Comparison of ENCODE assay signal across 8 mouse cellular contexts in genomic region chr17:34911945-34912351, GRCm38 (mm10). TPM values are rescaled to one million over a fixed set of nuclear protein-coding genes. Genes with fewer than 3 reads are reported as not detected.
DNase-seq lines count a peak whose midpoint lies in the region; ATAC-seq and TF ChIP-seq lines count a peak whose summit lies in the region.

No protein-coding gene starts in this region.

- peak; percentile 68 for ATAC-seq in common myeloid progenitor, adult 5-6 weeks (replicated peaks; ENCODE audit: low read depth, poor library complexity, severe bottlenecking)
- ATAC-seq in kidney, embryonic 14.5 days (ENCODE audit: low FRiP score, low TSS enrichment) = peak; percentile 43; the same call in 1 of the 2 replicates
- ATAC-seq in liver, embryonic 15.5 days (ENCODE audit: insufficient read depth) = peak; percentile 38; the same call in 1 of the 2 replicates
- peak; percentile 39; the same call in 1 of the 2 replicates for ATAC-seq in neural tube, embryonic 11.5 days (ENCODE audit: insufficient read depth, low FRiP score, low TSS enrichment)
- ATAC-seq in stomach, postnatal 0 days (ENCODE audit: low FRiP score, low TSS enrichment) = peak; percentile 73

- H3K9me3 ChIP-seq in kidney, embryonic 14.5 days (ENCODE audit: control insufficient read depth, low read length) = no peaks in the 10 kb centered on the region
- H3K9me3 ChIP-seq in liver, embryonic 15.5 days (replicated peaks) = no peaks in the 10 kb centered on the region
- H3K9me3 ChIP-seq in neural tube, embryonic 11.5 days (ENCODE audit: control insufficient read depth, low read length) = no peaks in the 10 kb centered on the region
- no peaks in the 10 kb centered on the region for H3K9me3 ChIP-seq in stomach, postnatal 0 days (ENCODE audit: control insufficient read depth, low read length)

- H3K36me3 ChIP-seq in kidney, embryonic 14.5 days (ENCODE audit: control insufficient read depth, insufficient read depth, low read length) = peaks cover 72% of the 10 kb centered on the region
- peaks cover 67% of the 10 kb centered on the region for H3K36me3 ChIP-seq in liver, embryonic 15.5 days (replicated peaks)
- H3K36me3 ChIP-seq in neural tube, embryonic 11.5 days (ENCODE audit: control insufficient read depth, insufficient read depth, low read length) = peaks cover 49% of the 10 kb centered on the region
- H3K36me3 ChIP-seq in stomach, postnatal 0 days (ENCODE audit: control insufficient read depth, insufficient read depth, low read length) = peaks cover 44% of the 10 kb centered on the region

- H3K27me3 ChIP-seq in kidney, embryonic 14.5 days (ENCODE audit: control insufficient read depth, insufficient read depth, low read length) = no peaks in the 10 kb centered on the region
- no peaks in the 10 kb centered on the region for H3K27me3 ChIP-seq in liver, embryonic 15.5 days
- H3K27me3 ChIP-seq in neural tube, embryonic 11.5 days (ENCODE audit: control insufficient read depth, insufficient read depth, low read length) = no peaks in the 10 kb centered on the region
- H3K27me3 ChIP-seq in stomach, postnatal 0 days (ENCODE audit: control insufficient read depth, insufficient read depth, low read length) = no peaks in the 10 kb centered on the region

- H3K4me2 ChIP-seq in kidney, embryonic 14.5 days (replicated peaks; ENCODE audit: low read depth, low read length) = no peak overlapping the region
- H3K4me2 ChIP-seq in liver, embryonic 15.5 days = no peak overlapping the region
- H3K4me2 ChIP-seq in neural tube, embryonic 11.5 days (ENCODE audit: low read depth) = no peak overlapping the region
- H3K4me2 ChIP-seq in stomach, postnatal 0 days (replicated peaks; ENCODE audit: low read depth) = no peak overlapping the region

- DNase-seq in 3134 (ENCODE audit: extremely low read depth, insufficient read length, low spot score) = peak; percentile 58
- peak; percentile 88 for DNase-seq in T-cell, adult 2 months (ENCODE audit: low spot score)
- peak; percentile 70 for DNase-seq in gastrocnemius, postnatal 4 days (ENCODE audit: low spot score in 2 of 2)
- DNase-seq in neural tube, embryonic 11.5 days (ENCODE audit: low spot score) = peak; percentile 76
- peak; percentile 94 for DNase-seq in stomach, postnatal 0 days (ENCODE audit: low spot score)

- WGBS in kidney, embryonic 14.5 days = 51% methylated on average over 5 of the region's 5 CpGs
- WGBS in liver, embryonic 15.5 days (ENCODE audit: insufficient replicate concordance) = 34% methylated on average over 5 of the region's 5 CpGs
- WGBS in neural tube, embryonic 11.5 days = 50% methylated on average over 5 of the region's 5 CpGs
- WGBS in stomach, postnatal 0 days = 31% methylated on average over 5 of the region's 5 CpGs

- peak; percentile 97 for TF ChIP-seq CTCF in stomach, postnatal 0 days (IDR thresholded peaks at IDR 0.05; ENCODE audit: low read depth)

- H3K4me1 ChIP-seq in kidney, embryonic 14.5 days (ENCODE audit: control insufficient read depth, insufficient read depth, low read length) = 0 out of 2 replicates have a peak, but pooled peaks cover 9% of the 10 kb centered on the region
- peaks cover 31% of the 10 kb centered on the region for H3K4me1 ChIP-seq in liver, embryonic 15.5 days (replicated peaks)
- H3K4me1 ChIP-seq in neural tube, embryonic 11.5 days (ENCODE audit: control insufficient read depth, insufficient read depth, low read length) = no peaks in the 10 kb centered on the region
- H3K4me1 ChIP-seq in stomach, postnatal 0 days (replicated peaks; ENCODE audit: control insufficient read depth, insufficient read depth) = no peaks in the 10 kb centered on the region

- H3K27ac ChIP-seq in kidney, embryonic 14.5 days (ENCODE audit: low read depth, low read length) = no peak overlapping the region
- no peak overlapping the region for H3K27ac ChIP-seq in liver, embryonic 15.5 days (replicated peaks)
- H3K27ac ChIP-seq in neural tube, embryonic 11.5 days (ENCODE audit: low read depth, low read length) = no peak overlapping the region
- H3K27ac ChIP-seq in stomach, postnatal 0 days (replicated peaks) = no peak overlapping the region

- no peak for TF ChIP-seq EP300 in stomach, postnatal 0 days (optimal IDR thresholded peaks at IDR 0.05)

- H3K9ac ChIP-seq in kidney, embryonic 14.5 days (ENCODE audit: low read depth, low read length) = no peak overlapping the region
- no peak overlapping the region for H3K9ac ChIP-seq in liver, embryonic 15.5 days
- no peak overlapping the region for H3K9ac ChIP-seq in neural tube, embryonic 11.5 days (ENCODE audit: low read length)
- H3K9ac ChIP-seq in stomach, postnatal 0 days (ENCODE audit: low read length) = no peak overlapping the region

- H3K4me3 ChIP-seq in kidney, embryonic 14.5 days (ENCODE audit: low read length) = no peak overlapping the region
- no peak overlapping the region for H3K4me3 ChIP-seq in liver, embryonic 15.5 days (replicated peaks)
- no peak overlapping the region for H3K4me3 ChIP-seq in neural tube, embryonic 11.5 days (ENCODE audit: low read depth, low read length)
- H3K4me3 ChIP-seq in stomach, postnatal 0 days (ENCODE audit: low read depth, low read length) = no peak overlapping the region

RNA-seq across cellular contexts. Expression of gene Slc44a4, which starts 2.3 kb away (rescaled TPM):
- not detected in 2 replicates for total RNA-seq in common myeloid progenitor, adult 5-6 weeks (2017)
- not detected for total RNA-seq in gastrocnemius, postnatal 4 days (2021)
- polyA plus RNA-seq in kidney, embryonic 14.5 days (2014; fragmentation: Nextera tagmentation; extraction: Ambion mirVana) = 5.4 and 7.7 TPM in 2 replicates
- 3.0 and 3.1 TPM in 2 replicates for polyA plus RNA-seq in liver, embryonic 15.5 days (2015; fragmentation: Nextera tagmentation; extraction: Ambion mirVana)
- polyA plus RNA-seq in neural tube, embryonic 11.5 days (2014; fragmentation: Nextera tagmentation; extraction: Ambion mirVana) = not detected in 2 replicates
- 31.2 and 33.1 TPM in 2 replicates for polyA plus RNA-seq in stomach, postnatal 0 days (2015; fragmentation: Nextera tagmentation; extraction: Ambion mirVana)

RNA-seq across cellular contexts. Expression of gene Ehmt2, which starts 13.7 kb away (rescaled TPM):
- 96.6 and 107 TPM in 2 replicates for total RNA-seq in common myeloid progenitor, adult 5-6 weeks (2017)
- total RNA-seq in gastrocnemius, postnatal 4 days (2021) = 10 to 100 TPM; 80.0 to 84.2 TPM
- 70.5 and 76.9 TPM in 2 replicates for polyA plus RNA-seq in kidney, embryonic 14.5 days (2014; fragmentation: Nextera tagmentation; extraction: Ambion mirVana)
- 14.6 and 15.1 TPM in 2 replicates for polyA plus RNA-seq in liver, embryonic 15.5 days (2015; fragmentation: Nextera tagmentation; extraction: Ambion mirVana)
- 62.7 and 70.3 TPM in 2 replicates for polyA plus RNA-seq in neural tube, embryonic 11.5 days (2014; fragmentation: Nextera tagmentation; extraction: Ambion mirVana)
- polyA plus RNA-seq in stomach, postnatal 0 days (2015; fragmentation: Nextera tagmentation; extraction: Ambion mirVana) = 23.8 and 26.2 TPM in 2 replicates

RNA-seq across cellular contexts. Expression of gene C2, which starts 13.9 kb away (rescaled TPM):
- 2.8 and 10.0 TPM in 2 replicates for total RNA-seq in common myeloid progenitor, adult 5-6 weeks (2017)
- 1 to 10 TPM; 5.3 to 8.7 TPM for total RNA-seq in gastrocnemius, postnatal 4 days (2021)
- 1.7 and 1.9 TPM in 2 replicates for polyA plus RNA-seq in kidney, embryonic 14.5 days (2014; fragmentation: Nextera tagmentation; extraction: Ambion mirVana)
- 25.2 and 26.5 TPM in 2 replicates for polyA plus RNA-seq in liver, embryonic 15.5 days (2015; fragmentation: Nextera tagmentation; extraction: Ambion mirVana)
- polyA plus RNA-seq in neural tube, embryonic 11.5 days (2014; fragmentation: Nextera tagmentation; extraction: Ambion mirVana) = 0.57 and 0.86 TPM in 2 replicates
- polyA plus RNA-seq in stomach, postnatal 0 days (2015; fragmentation: Nextera tagmentation; extraction: Ambion mirVana) = 4.8 and 5.5 TPM in 2 replicates

RNA-seq across cellular contexts. Expression of gene Neu1, which starts 19.1 kb away (rescaled TPM):
- total RNA-seq in common myeloid progenitor, adult 5-6 weeks (2017) = 3.4 and 5.0 TPM in 2 replicates
- 10 to 100 TPM; 10.8 to 10.9 TPM for total RNA-seq in gastrocnemius, postnatal 4 days (2021)
- polyA plus RNA-seq in kidney, embryonic 14.5 days (2014; fragmentation: Nextera tagmentation; extraction: Ambion mirVana) = 19.6 and 23.2 TPM in 2 replicates
- polyA plus RNA-seq in liver, embryonic 15.5 days (2015; fragmentation: Nextera tagmentation; extraction: Ambion mirVana) = 17.1 and 19.8 TPM in 2 replicates
- polyA plus RNA-seq in neural tube, embryonic 11.5 days (2014; fragmentation: Nextera tagmentation; extraction: Ambion mirVana) = 16.4 and 16.8 TPM in 2 replicates
- polyA plus RNA-seq in stomach, postnatal 0 days (2015; fragmentation: Nextera tagmentation; extraction: Ambion mirVana) = 18.3 and 18.9 TPM in 2 replicates

RNA-seq across cellular contexts. Expression of gene Gm20547, which starts 30.1 kb away (rescaled TPM):
- total RNA-seq in common myeloid progenitor, adult 5-6 weeks (2017) = not detected in 2 replicates
- not detected for total RNA-seq in gastrocnemius, postnatal 4 days (2021)
- not detected in 2 replicates for polyA plus RNA-seq in kidney, embryonic 14.5 days (2014; fragmentation: Nextera tagmentation; extraction: Ambion mirVana)
- 0.07 TPM in 1 of 2 replicates, not detected in the other for polyA plus RNA-seq in liver, embryonic 15.5 days (2015; fragmentation: Nextera tagmentation; extraction: Ambion mirVana)
- polyA plus RNA-seq in neural tube, embryonic 11.5 days (2014; fragmentation: Nextera tagmentation; extraction: Ambion mirVana) = not detected in 2 replicates
- polyA plus RNA-seq in stomach, postnatal 0 days (2015; fragmentation: Nextera tagmentation; extraction: Ambion mirVana) = not detected in 2 replicates
